Mouse (Mus musculus) layer of hippocampus, adult 2 months (tissue): ENCODE measurements at regions not wholly inside any gene's neighbourhood (a gene's known extent, or its start where the extent isn't known, plus 50 kb on each side); places are given as distances from the start of the nearest gene placed in this dataset.

Experiments
- DNase-seq, 2 experiments: peaks; one replicate each; pipeline ENCODE4 v3.0.0; 2022; ENCODE audit warnings: low spot score in 2 of 2
- H3K27ac ChIP-seq: fragments of 200-600 bp; 2 replicates; pipeline ENCODE4 v1.8.1; 2022
- H3K4me3 ChIP-seq: fragments of 200-600 bp; 2 replicates; pipeline ENCODE4 v1.8.1; 2022; ENCODE audit warnings: mild to moderate bottlenecking
- CTCF ChIP-seq: fragments of 200-600 bp; conservative IDR thresholded peaks from 2 replicates; pipeline ENCODE4 v1.8.1; 2022; ENCODE audit warnings: antibody characterized with exemption, mild to moderate bottlenecking, moderate library complexity

GRCm38 (mm10) chr15:62953215-62953941 is 891.6 kb downstream of the Gsdmc2 start:
- peak in 1 of 2 experiments; percentile 35 for DNase-seq
- Histone ChIP-seq H3K4me3 (no peak overlapping the region), H3K27ac (no peak overlapping the region)

GRCm38 (mm10) chr15:62952487-62953214 is 892.3 kb downstream of the Gsdmc2 start:
- no peak overlapping the region for H3K4me3 ChIP-seq
- DNase-seq = no peak
- TF ChIP-seq CTCF = no peak
- H3K27ac ChIP-seq = no peak overlapping the region

More at GRCm38 (mm10) chr15:62953215-62953941, 891.6 kb downstream of the Gsdmc2 start:
- no peak for TF ChIP-seq CTCF

GRCm38 (mm10) chr15:62939416-62939815 is 905.6 kb downstream of the Gsdmc2 start:
- DNase-seq = no peak
- no peak overlapping the region for H3K27ac ChIP-seq
- no peak for TF ChIP-seq CTCF
- no peak overlapping the region for H3K4me3 ChIP-seq

- Histone ChIP-seq H3K27ac (no peak overlapping the region), H3K4me3 (no peak overlapping the region)
- no peak for TF ChIP-seq CTCF
- DNase-seq = no peak
Observed at GRCm38 (mm10) chr15:62937756-62938155, 907.2 kb downstream of the Gsdmc2 start.

GRCm38 (mm10) chr15:62934522-62935189 is 910.3 kb downstream of the Gsdmc2 start:
- TF ChIP-seq CTCF = no peak
- no peak for DNase-seq
- no peak overlapping the region for H3K27ac ChIP-seq

GRCm38 (mm10) chr15:62920520-62920919 is 924.5 kb downstream of the Gsdmc2 start:
- no peak for TF ChIP-seq CTCF
- DNase-seq = no peak
- Histone ChIP-seq H3K27ac (peak overlapping the region; percentile 70), H3K4me3 (no peak overlapping the region)

More at GRCm38 (mm10) chr15:62934522-62935189, 910.3 kb downstream of the Gsdmc2 start:
- H3K4me3 ChIP-seq = no peak overlapping the region

GRCm38 (mm10) chr15:62919264-62919663 is 925.7 kb downstream of the Gsdmc2 start:
- TF ChIP-seq CTCF = no peak
- H3K4me3 ChIP-seq = no peak overlapping the region
- DNase-seq = peak; percentile 42 to 46
- H3K27ac ChIP-seq = peak overlapping the region; percentile 83

GRCm38 (mm10) chr15:62908379-62908778 is 936.6 kb downstream of the Gsdmc2 start:
- Histone ChIP-seq H3K27ac (no peak overlapping the region), H3K4me3 (no peak overlapping the region)
- no peak for DNase-seq
- TF ChIP-seq CTCF = no peak

GRCm38 (mm10) chr15:62907181-62907580 is 937.8 kb downstream of the Gsdmc2 start:
- no peak for TF ChIP-seq CTCF
- Histone ChIP-seq H3K4me3 (no peak overlapping the region), H3K27ac (no peak overlapping the region)
- no peak for DNase-seq

GRCm38 (mm10) chr15:62903047-62903822 is 941.7 kb downstream of the Gsdmc2 start:
- peak overlapping the region; percentile 12; the same call in 1 of the 2 replicates for H3K27ac ChIP-seq
- DNase-seq = peak; percentile 85 to 86
- TF ChIP-seq CTCF = no peak

GRCm38 (mm10) chr15:62901955-62902354 is 943.0 kb downstream of the Gsdmc2 start:
- no peak overlapping the region for H3K4me3 ChIP-seq
- H3K27ac ChIP-seq = peak overlapping the region; percentile 36
- no peak for TF ChIP-seq CTCF
- peak in 1 of 2 experiments; percentile 10 for DNase-seq

More at GRCm38 (mm10) chr15:62903047-62903822, 941.7 kb downstream of the Gsdmc2 start:
- no peak overlapping the region for H3K4me3 ChIP-seq

GRCm38 (mm10) chr15:62889798-62890197 is 955.2 kb downstream of the Gsdmc2 start:
- TF ChIP-seq CTCF = no peak
- Histone ChIP-seq H3K4me3 (no peak overlapping the region), H3K27ac (no peak overlapping the region)
- DNase-seq = no peak
